Mouse (Mus musculus): ENCODE results near the gene Ubap2.
A peak's percentile ranks its signal among the peaks of the same experiment; 100 is the strongest.

Gene Ubap2

DNA sequence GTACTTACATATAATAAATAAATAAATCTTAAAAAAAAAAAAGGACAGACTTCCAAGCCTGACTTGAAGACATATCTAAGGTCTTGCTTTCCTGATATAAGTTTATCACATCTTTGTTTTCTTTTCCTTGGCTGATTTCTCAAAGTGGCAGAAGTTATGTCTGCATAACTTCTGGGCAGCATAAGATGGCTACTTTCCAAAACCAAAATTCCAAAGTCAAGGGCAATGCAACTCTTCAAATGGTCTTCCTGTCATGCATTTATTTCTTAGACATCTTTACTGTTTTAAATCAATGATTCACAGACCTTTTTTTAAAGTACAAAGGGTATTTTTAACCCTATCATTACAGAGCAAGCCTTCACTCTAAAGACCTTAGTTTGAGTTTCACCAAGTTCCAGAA lies 14.3 kb downstream of the Ubap2 start:
- no peak for DNase-seq (ENCODE audit: low spot score)

DNA sequence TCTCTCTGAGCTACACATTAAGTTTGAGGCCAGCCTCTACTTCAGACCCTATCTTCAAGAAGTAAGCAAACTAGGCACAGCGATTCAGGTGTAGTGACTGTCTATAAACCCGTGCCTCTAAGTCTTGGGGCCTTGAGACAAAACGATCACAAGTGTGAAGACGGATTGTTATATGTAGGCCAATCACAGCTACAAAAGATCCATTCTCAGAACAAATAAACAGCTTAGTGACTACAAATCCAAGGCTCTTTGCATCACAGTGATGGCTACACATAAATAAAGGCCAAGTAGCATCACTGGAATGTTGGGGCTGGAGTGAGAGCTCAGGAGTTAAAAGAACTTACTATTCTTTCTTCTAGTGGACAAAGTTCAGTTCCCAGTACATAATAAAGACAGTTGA lies 15.9 kb downstream of the Ubap2 start:
- no peak for DNase-seq (ENCODE audit: low spot score)

DNA sequence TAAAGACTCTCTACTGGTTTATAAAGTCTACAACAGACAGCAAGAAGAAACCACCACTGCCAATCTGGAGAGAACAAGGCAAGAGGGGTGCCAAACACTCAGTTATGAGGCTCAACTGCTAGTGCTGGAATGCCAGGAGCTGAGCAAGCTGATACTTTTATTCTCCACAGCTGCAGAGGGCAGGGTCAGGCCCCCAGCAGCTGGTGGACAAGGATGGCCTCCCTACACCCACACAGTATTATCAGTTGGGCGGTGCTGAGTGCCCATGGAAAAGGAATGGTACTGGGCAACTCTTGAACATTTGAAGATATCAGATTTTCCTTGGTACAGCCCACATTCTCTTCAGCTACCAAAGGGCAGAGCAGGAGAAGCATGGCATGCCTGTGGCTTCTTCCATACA lies 17.2 kb downstream of the Ubap2 start:
- no peak for DNase-seq (ENCODE audit: low spot score)

DNA sequence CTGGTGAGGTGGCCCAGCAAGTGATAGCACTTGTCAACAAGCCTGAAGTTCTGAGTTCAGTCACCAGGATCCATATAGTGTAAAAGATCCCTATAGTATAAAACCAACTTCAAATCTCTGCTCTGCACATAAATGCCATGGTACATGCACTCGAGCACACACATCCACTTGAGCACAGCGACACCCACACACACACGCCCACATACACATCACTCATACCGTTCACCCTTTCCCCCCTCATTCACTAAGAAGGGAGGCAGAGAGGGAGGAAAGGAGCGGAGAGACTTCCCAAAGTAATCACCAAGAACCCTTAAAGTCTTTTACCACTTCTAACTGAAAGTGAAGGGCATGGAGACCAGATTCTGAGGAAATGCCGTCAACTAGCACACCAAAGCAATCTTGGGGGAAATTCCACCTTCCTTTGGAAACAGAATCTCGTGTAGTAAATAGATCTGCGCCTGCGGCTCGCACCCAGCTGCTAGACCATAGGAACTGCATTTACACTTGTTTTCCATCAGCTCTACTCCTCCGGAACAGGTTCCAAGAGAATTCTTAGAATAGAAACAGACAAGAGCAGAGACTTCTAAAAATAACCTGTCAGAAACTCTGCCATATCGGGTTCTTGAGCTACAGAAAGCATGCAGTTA lies 19.3 kb downstream of the Ubap2 start:
- no peak for DNase-seq (ENCODE audit: low spot score)

DNA sequence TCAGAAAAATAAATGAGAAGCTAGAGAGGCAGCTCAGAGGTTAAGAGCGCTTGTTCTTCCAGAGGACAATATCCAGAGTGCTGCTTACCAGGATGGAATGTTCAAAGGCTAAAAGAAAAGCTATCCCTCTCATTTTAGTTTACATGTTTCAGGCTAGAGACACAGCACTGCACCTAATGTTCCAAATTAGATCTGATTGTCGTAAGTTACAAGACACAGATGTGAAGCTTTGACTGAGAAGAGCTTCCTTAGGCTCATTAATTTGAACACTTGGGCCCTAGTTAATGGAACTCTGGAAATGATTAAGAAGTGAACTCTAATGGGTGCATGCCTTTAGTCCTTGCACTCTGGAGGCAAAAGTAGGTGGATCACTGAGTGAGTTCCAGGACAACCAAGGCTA lies 21.2 kb downstream of the Ubap2 start:
- peak; percentile 30 for DNase-seq (ENCODE audit: low spot score)

DNA sequence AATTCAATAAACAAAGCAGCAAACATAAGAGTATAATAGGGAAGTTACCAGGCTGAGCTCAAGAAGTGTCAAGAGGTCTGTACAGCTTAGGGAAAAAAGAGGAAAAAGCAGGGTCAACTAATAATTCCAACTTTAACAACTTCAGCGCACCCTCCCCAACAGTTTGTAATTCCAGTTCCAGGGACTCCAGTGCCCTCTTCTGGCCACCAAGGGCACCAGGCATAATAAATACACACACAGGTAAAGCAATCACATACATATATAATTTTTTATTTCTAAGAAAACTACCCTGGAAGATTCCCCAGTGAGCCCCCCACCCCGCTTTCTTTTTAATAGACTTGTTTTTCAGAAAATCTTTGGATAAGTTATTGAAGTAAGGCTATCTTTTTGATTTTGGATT lies 29.5 kb downstream of the Ubap2 start:
- no peak for DNase-seq (ENCODE audit: low spot score)

GRCm38 (mm10) chr4:41240916-41241315 lies 34.0 kb downstream of the Ubap2 start:
- DNase-seq (ENCODE audit: low spot score), result no peak

GRCm38 (mm10) chr4:41235621-41236020 lies 39.3 kb downstream of the Ubap2 start:
- DNase-seq (ENCODE audit: low spot score), result no peak

DNA sequence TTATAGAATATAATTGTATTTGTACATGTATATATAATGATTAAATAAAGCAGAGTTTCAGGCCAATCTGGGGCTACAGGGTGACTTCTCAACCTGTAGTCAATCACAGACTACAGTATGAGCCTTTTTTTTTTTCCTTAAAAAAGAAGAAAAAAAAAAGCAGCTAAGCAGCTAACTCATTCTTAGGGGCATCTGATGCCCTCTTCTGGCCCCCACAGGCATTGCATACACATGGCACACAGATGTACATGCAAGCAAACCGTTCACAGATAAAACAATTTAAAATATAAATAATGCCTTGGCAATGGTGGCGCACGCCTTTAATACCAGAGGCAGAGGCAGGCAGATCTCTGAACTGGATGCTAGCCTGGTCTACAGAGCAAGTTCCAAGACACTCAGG lies 48.6 kb downstream of the Ubap2 start:
- DNase-seq (ENCODE audit: low spot score), result peak; percentile 41

DNA sequence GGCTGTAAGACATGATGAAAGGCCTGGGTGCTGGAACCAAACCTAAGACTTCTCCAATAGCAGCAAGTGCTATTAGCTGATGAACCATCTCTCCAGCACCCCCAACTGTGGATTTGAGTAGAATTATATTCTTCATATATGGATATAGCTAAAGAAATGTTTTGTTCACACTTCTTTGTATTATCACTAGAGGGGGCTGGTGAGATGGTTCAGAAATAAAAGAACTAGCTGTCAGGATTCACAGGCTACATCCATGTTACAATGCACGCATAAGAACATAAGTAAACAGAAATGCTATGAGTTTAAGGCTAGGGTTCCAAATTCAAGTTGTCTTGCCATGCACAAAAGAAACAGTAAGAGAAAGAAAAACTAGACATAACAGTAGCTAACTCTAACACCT lies 49.5 kb downstream of the Ubap2 start:
- DNase-seq (ENCODE audit: low spot score), result peak; percentile 40

DNA sequence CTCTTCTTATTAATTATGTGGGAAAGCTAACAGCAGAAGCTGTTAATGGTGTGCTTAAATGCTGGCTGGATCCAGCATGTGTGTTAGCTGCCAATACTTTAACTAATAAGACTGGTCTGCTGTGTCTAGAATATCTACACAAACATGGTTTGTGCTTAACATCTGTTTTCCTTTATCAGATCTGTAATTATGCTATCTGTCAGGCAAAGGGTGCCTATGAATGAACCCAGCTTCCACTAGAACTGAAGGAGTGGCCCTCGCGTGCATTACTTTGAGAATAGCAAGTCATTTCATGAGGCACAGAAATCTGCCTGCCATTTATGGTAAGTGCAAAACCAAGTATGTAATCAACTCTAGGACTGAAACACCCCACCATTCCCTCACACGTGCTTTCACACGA lies 66.9 kb downstream of the Ubap2 start:
- peak; percentile 51 for DNase-seq (ENCODE audit: low spot score)

DNA sequence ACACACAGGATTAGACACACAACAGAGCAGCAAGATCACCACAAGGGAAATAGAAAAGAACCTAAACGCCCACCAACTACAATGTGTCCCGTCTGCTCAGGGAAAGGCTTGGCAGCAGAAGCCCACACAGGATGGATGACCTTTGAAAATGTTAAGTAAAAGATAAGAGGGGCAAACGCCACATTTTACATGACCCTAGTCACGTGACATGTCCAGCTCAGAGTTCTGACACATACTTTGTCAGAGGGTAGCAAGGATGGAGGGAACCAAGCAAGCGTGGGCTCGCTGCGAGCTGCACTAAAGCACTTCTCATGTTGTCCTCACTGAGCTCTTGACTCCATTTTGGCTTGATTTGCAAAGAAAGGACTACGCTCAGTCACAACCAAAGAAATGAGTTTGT lies 69.2 kb downstream of the Ubap2 start:
- no peak for DNase-seq (ENCODE audit: low spot score)

- no peak for DNase-seq (ENCODE audit: low spot score)
Measured at GRCm38 (mm10) chr4:41202135-41202534, 72.8 kb downstream of the Ubap2 start.

DNA sequence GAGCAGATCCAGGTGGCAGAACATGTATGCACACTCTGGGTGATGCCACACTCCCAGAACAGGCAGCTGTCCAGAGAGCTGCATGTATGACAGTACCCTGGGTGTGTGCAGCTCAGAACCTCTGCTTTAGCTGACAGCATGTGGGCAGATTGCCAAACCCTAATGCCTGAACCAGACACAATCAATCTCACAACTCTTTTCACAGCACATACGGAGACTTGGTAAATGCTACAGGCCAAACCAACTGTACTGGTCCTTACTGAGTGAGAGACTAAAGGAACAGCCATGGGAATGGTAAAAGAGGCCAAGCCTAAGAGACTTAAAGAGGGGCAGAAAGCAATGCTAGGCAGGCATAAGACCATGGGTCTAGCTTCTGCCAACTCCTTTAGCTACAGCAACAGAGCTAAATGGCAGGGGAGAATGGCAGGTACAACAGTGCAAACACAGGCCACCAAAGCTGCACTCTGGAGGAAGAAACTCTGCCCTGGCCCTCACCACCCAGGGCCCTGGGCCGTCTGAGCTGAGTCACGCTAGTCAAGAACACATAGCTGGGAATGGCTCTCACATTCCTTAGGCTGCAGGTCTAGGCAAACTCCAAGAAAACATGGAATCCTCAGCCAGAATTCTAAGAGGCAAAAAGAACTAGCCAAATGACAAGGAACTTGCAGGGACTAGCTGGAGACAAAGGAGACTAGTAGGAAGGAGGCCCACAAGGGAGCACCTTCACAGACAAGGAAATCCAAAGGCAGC lies 77.9 kb downstream of the Ubap2 start:
- peak; percentile 74 for DNase-seq (ENCODE audit: low spot score)

- no peak for DNase-seq (ENCODE audit: low spot score)
Measured at GRCm38 (mm10) chr4:41195328-41195727, 79.6 kb downstream of the Ubap2 start.

DNA sequence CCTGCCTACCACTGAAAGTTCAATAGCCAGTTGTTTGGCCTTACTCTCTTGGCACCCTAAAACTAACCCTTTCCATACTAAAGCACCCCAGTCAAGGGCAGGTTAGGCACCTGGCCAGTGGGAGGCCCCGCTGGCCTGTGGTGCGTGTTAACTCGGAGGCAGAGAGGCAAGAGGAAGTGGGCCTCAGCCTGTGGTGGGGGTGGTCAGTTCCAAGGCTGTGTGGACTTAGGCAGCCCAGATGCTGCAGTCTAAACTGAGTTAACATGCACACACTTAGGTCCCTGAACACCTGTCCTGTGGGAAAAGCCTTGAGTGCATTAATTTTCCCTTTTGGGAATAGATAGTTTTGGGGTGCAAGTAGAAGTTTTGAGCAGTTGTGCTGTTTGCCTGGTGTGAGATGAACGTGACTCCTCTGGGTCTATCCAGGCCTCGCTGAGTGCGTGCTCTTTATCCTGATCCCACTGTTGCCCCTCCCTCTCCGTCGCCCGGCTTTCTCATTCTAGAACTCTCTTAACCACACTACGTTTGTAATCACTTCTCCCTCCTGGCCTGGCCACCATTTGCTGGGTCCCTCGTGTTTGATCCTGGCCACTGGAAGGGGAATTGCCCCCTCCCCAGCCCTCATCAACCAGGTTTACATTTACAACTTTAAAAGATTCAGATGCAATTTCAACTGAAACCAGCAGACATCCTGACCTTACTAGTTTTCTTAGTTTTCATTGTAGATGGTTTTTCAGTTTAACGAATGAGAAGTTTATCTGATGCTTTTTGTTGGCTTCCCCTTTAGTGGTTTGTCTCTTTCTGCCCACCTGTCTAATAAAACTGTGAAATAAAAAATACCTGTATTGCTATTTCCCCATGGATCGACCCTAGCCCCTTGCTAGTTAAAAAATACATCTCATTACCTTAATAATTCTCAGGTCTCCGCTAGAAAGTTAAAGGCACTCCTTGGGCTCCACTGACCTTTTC lies 82.1 kb downstream of the Ubap2 start:
- DNase-seq (ENCODE audit: low spot score), result no peak

DNA sequence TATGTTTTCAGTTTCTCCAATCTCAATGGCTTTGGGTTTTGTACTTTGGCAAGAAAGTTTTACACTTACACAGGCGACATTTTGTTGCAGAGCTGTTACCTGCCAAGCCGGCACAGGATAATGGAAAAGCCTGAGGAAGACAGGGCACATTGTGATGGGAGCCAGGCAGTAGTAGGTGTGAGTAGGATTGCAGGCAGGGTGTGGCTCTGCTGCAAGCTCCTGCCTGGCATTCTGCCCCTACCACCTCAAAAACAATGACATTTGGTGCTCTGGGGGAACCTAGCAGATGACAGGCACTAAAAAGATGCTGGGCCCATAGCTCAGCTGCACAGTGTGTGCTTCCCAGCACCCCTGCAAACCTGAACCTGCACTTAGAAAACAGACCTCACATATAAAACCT lies 85.1 kb downstream of the Ubap2 start:
- DNase-seq (ENCODE audit: low spot score), result no peak

DNA sequence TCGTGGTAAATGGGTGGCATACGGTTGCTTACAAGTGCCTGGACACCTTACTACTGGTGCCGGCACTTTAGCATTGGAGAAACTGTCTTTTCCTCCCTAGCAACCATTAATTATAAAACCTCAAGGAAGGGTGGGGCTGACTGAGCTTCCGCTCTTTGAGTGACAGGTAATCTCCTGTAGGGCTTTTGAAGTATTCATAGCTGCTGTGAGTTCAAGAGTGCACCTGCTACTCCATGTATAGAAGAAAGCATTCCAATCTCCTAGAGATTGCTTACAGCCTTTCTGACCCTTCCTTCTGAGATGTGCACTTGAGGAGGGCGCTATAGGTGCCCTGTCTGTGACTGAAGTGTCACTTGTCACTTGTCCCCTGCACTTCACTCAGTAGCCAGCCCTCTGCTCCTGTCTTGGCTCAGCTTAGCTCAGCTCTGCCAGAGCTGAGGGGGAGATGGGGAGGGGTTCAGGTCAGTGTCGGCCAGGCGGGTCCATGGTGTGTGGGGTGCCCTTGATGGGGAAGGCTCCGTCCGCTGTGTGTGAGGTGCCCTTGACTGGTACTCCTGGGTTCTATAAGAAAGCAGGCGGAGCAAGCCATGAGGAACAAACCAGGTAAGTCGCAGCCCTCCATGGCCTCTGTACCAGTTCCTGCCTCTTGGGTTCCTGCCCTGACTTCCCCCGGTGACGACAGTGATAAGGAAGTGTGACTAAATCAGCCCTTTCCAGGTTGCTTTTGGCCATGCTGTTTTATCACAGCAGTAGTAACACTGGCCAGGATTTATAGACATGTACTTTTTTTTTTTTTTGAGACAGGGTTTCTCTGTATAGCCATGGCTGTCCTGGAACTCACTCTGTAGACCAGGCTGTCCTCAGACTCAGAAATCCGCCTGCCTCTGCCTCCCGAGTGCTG lies 94.9 kb downstream of the Ubap2 start:
- DNase-seq (ENCODE audit: low spot score), result no peak

DNA sequence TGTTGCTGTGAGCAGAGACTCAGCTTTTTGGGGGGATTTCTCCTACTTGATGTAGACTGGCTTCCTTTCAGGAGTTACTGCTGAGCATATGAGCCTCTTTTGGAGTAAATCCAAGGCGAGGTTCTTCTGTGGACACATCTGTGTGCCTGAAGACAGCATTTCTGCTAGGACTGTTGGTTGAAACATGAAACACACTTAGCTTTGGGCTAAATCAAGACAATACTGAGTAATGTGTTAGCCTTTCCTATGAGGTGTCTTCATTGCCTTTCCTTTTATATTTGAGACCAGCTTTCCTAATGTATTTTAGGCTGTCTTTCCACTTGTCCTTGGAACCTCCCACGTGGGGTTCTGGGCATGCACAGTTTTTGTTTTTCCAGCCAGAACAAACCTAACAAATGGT lies 100.3 kb downstream of the Ubap2 start:
- no peak for DNase-seq (ENCODE audit: low spot score)

GRCm38 (mm10) chr4:41170970-41171369 lies 104.0 kb downstream of the Ubap2 start:
- no peak for DNase-seq (ENCODE audit: low spot score)

DNA sequence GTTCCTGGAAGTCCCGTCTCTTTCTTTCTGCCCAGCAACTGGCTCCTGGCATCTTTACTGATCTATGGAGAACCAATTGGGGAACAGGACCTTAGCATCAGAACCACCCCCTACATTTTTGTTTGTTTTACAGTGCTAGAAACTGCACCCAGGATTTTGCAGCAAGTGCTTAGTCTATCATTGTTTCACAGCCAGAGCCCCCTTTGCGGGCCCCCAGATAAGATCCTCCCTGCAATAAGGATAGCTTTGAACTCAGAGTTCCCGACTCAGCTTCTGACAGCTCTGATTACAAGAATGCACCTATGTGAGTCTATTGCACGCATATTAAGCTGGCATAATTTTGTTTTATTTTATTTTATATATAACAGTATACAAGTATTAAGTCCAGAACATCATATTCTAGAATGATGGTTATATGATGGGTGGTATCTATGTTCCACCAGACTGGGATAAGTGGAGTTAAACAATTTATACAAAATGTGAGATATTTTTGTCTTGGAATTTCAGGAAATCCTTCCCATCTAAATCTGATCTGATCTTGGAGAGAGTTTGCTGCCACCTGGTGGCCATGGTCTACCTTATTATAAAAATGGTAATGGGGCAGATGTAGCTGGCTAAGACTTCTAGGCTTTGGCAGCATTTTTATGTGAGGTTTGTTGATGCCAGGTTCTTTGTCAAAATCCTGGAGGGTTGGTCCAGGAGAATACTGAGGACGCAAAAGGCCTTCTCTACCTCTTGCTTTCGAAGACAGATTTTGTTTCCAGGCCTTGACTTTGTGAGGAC lies 109.1 kb downstream of the Ubap2 start:
- DNase-seq (ENCODE audit: low spot score), result peak; percentile 74

All from MN1 (cell line).